Mouse (Mus musculus) heart, postnatal 0 days (tissue): ENCODE results near the gene Vmn1r40. TPM values are rescaled to one million over a fixed set of nuclear protein-coding genes. Genes with fewer than 3 reads are reported as not detected.

Source experiments
- ATAC-seq: fragments of 200-750 bp; cut with Nextera tagmentation; 2 replicates; pipeline ENCODE4 v1.8.0; 2017; ENCODE audit warnings: low read depth, moderate number of reproducible peaks, moderate library complexity; ENCODE audit not compliant: insufficient read depth
- DNase-seq: peaks from one replicate; pipeline ENCODE4 v3.0.0-alpha.2; 2016; ENCODE audit warnings: low spot score
- H3K27ac ChIP-seq: fragments of 300-500 bp; sonication (generic); 2 replicates; pipeline ENCODE4 v1.5.1; 2014; ENCODE audit warnings: low read depth, mild to moderate bottlenecking
- H3K27me3 ChIP-seq: fragments of 300-500 bp; sonication (generic); 2 replicates; pipeline ENCODE4 v1.6.1; 2014; ENCODE audit warnings: low read length, mixed read lengths; ENCODE audit not compliant: control insufficient read depth, insufficient read depth
- H3K36me3 ChIP-seq: fragments of 300-500 bp; sonication (generic); replicated peaks from 2 replicates; pipeline ENCODE4 v1.6.1; 2014; ENCODE audit warnings: low read length, mixed read lengths; ENCODE audit not compliant: control insufficient read depth, insufficient read depth
- H3K4me1 ChIP-seq: fragments of 300-500 bp; sonication (generic); 2 replicates; pipeline ENCODE4 v1.6.1; 2014; ENCODE audit warnings: antibody characterized with exemption; ENCODE audit not compliant: control insufficient read depth, insufficient read depth
- H3K4me2 ChIP-seq: fragments of 300-500 bp; sonication (generic); 2 replicates; pipeline ENCODE4 v1.6.1; 2014; ENCODE audit warnings: low read depth, mild to moderate bottlenecking, low read length, moderate library complexity
- H3K4me3 ChIP-seq: fragments of 300-500 bp; sonication (generic); 2 replicates; pipeline ENCODE4 v1.5.1; 2014; ENCODE audit warnings: low read depth, low read length
- H3K9ac ChIP-seq: fragments of 300-500 bp; sonication (generic); replicated peaks from 2 replicates; pipeline ENCODE4 v1.6.1; 2014; ENCODE audit warnings: low read depth, low read length, mixed read lengths
- H3K9me3 ChIP-seq: fragments of 300-500 bp; sonication (generic); replicated peaks from 2 replicates; pipeline ENCODE4 v1.6.1; 2016; ENCODE audit warnings: low read length; ENCODE audit not compliant: control insufficient read depth
- CTCF ChIP-seq: IDR thresholded peaks from 2 replicates; pipeline ENCODE4 v1.5.1; 2016; ENCODE audit warnings: antibody characterized with exemption, control low read depth, low read depth
- EP300 ChIP-seq: IDR thresholded peaks from 2 replicates; pipeline ENCODE4 v1.6.1; 2016; ENCODE audit warnings: antibody characterized with exemption, low read depth
- WGBS: fragments of 180-500 bp; shearing (Covaris S2); extraction: QIAGEN DNeasy Blood & Tissue Kit; methylation state at CpG from one replicate; pipeline ENCODE4 v1.1.7; 2014; 5-methylcytosine and 5-hydroxymethylcytosine counted together
- polyA plus RNA-seq: library from polyadenylated mRNA; unstranded; fragments of >200 nt; fragmentation: Nextera tagmentation; extraction: Ambion mirVana; gene quantifications from 2 replicates; pipeline ENCODE4 v1.2.1, GENCODE M21; 2015
- total RNA-seq: library from RNA; depleted of rRNA; stranded (reverse); fragments of >200 nt; gene quantifications from 2 replicates; pipeline ENCODE4 v1.2.3, GENCODE M21; 2014; ENCODE audit warnings: low replicate concordance; rRNA removed

Gene Vmn1r40
- total RNA-seq (not detected in 2 replicates), polyA plus RNA-seq (not detected in 2 replicates)

GRCm38 (mm10) chr6:89707240-89707639 lies at the start of gene Vmn1r40:
Vmn1r40 (plus strand) TSS chr6:89707540.
- TF ChIP-seq EP300 (no peak), CTCF (no peak)
- Histone ChIP-seq H3K4me2 (no peak within 1 kb of the TSS), H3K36me3 (no peaks in the 10 kb centered on the region), H3K9me3 (no peaks in the 10 kb centered on the region; the same call in 1 of the 2 replicates), H3K27me3 (no peaks in the 10 kb centered on the region), H3K4me3 (no peak within 1 kb of the TSS), H3K9ac (no peak within 1 kb of the TSS), H3K4me1 (no peaks in the 10 kb centered on the region), H3K27ac (no peak within 1 kb of the TSS)
- no peak for DNase-seq
- WGBS = 59% methylated on average over 4 of the region's 4 CpGs
- ATAC-seq = no peak

- peaks cover 15% of the 10 kb centered on the region for H3K4me1 ChIP-seq
- peaks cover 8% of the 10 kb centered on the region for H3K36me3 ChIP-seq
- TF ChIP-seq EP300 (no peak), CTCF (peak; percentile 29; the same call in 1 of the 2 replicates)
- 74% methylated on average over 3 of the region's 3 CpGs for WGBS
- ATAC-seq = no peak
- H3K4me3 ChIP-seq = no peak overlapping the region
- no peak for DNase-seq
- no peak overlapping the region for H3K4me2 ChIP-seq
- H3K27ac ChIP-seq = no peak overlapping the region
- H3K9ac ChIP-seq = no peak overlapping the region
- no peaks in the 10 kb centered on the region for H3K27me3 ChIP-seq
- no peaks in the 10 kb centered on the region for H3K9me3 ChIP-seq
Observed at GRCm38 (mm10) chr6:89658342-89658741, 49.0 kb upstream of the Vmn1r40 start.

GRCm38 (mm10) chr6:89658931-89659330 lies 48.4 kb upstream of the Vmn1r40 start:
- TF ChIP-seq EP300 = no peak
- TF ChIP-seq CTCF = no peak
- H3K27me3 ChIP-seq = no peaks in the 10 kb centered on the region
- H3K4me2 ChIP-seq = no peak overlapping the region
- ATAC-seq (no peak), DNase-seq (no peak)
- 72% methylated on average over 6 of the region's 6 CpGs for WGBS
- no peak overlapping the region for H3K9ac ChIP-seq
- H3K9me3 ChIP-seq = no peaks in the 10 kb centered on the region
- peak overlapping the region; percentile 79 for H3K27ac ChIP-seq
- H3K4me3 ChIP-seq = no peak overlapping the region
- peaks cover 14% of the 10 kb centered on the region for H3K36me3 ChIP-seq
- peaks cover 15% of the 10 kb centered on the region for H3K4me1 ChIP-seq

- no peak overlapping the region for H3K9ac ChIP-seq
- no peaks in the 10 kb centered on the region for H3K27me3 ChIP-seq
- peak overlapping the region; percentile 79 for H3K27ac ChIP-seq
- H3K4me1 ChIP-seq = peaks cover 15% of the 10 kb centered on the region
- TF ChIP-seq CTCF (peak; percentile 72), EP300 (no peak)
- WGBS = 16% methylated on average over 7 of the region's 7 CpGs
- ATAC-seq (peak; percentile 93), DNase-seq (peak; percentile 74)
- H3K4me3 ChIP-seq = no peak overlapping the region
- H3K4me2 ChIP-seq = no peak overlapping the region
- H3K36me3 ChIP-seq = peaks cover 18% of the 10 kb centered on the region
- no peaks in the 10 kb centered on the region for H3K9me3 ChIP-seq
Observed at GRCm38 (mm10) chr6:89659692-89660423, 47.5 kb upstream of the Vmn1r40 start.

- H3K36me3 ChIP-seq = peaks cover 18% of the 10 kb centered on the region
- peaks cover 15% of the 10 kb centered on the region for H3K4me1 ChIP-seq
- WGBS = 35% methylated on average over 1 of the region's 1 CpGs
- H3K9ac ChIP-seq = no peak overlapping the region
- TF ChIP-seq EP300 (no peak), CTCF (no peak)
- no peaks in the 10 kb centered on the region for H3K27me3 ChIP-seq
- H3K27ac ChIP-seq = peak overlapping the region; percentile 79
- H3K4me3 ChIP-seq = no peak overlapping the region
- no peak overlapping the region for H3K4me2 ChIP-seq
- DNase-seq (no peak), ATAC-seq (peak; percentile 26)
- no peaks in the 10 kb centered on the region for H3K9me3 ChIP-seq
Observed at GRCm38 (mm10) chr6:89660490-89660889, 46.9 kb upstream of the Vmn1r40 start.
